Mouse (Mus musculus) CH12.LX (cell line): ENCODE data around the gene Il31ra. TPM values are rescaled to one million over a fixed set of nuclear protein-coding genes. Genes with fewer than 3 reads are reported as not detected.
A peak's percentile ranks its signal among the peaks of the same experiment; 100 is the strongest.

Experiments used
- DNase-seq: peaks from one replicate; pipeline ENCODE4 v3.0.0-alpha.2; 2013; ENCODE audit errors: extremely low read depth
- H3K27ac ChIP-seq: 2 replicates; pipeline ENCODE4 v1.5.1; 2012; ENCODE audit warnings: low read depth, mild to moderate bottlenecking, control low read depth, moderate library complexity; ENCODE audit not compliant: insufficient read depth
- H3K27me3 ChIP-seq: replicated peaks from 2 replicates; pipeline ENCODE3; 2012; ENCODE audit warnings: inconsistent platforms
- H3K36me3 ChIP-seq, 2 experiments: replicated peaks in 1 of 2; 2 replicates each; pipeline versions ENCODE3 to v1.6.1; 2012; ENCODE audit warnings: inconsistent platforms in 1 of 2, low read length in 1 of 2, mild to moderate bottlenecking in 1 of 2, mixed read lengths in 1 of 2, moderate library complexity in 1 of 2; ENCODE audit not compliant: control insufficient read depth in 1 of 2, insufficient read depth in 1 of 2
- H3K4me1 ChIP-seq, 2 experiments: 2 replicates each; pipeline ENCODE4 v1.6.1; 2012; ENCODE audit warnings: inconsistent platforms in 1 of 2, moderate library complexity in 1 of 2; ENCODE audit not compliant: insufficient read depth in 2 of 2, control insufficient read depth in 1 of 2
- H3K4me2 ChIP-seq: 2 replicates; pipeline ENCODE4 v1.6.1; 2012; ENCODE audit warnings: low read depth, mild to moderate bottlenecking, control low read depth; ENCODE audit not compliant: poor library complexity, insufficient read depth, severe bottlenecking
- H3K4me3 ChIP-seq, 3 experiments: fragments of 150-350 bp in 1 of 3; sonication (generic) in 1 of 3; replicated peaks in 1 of 3; 2 replicates each; pipeline versions ENCODE3 to v1.5.1; 2011 to 2012; ENCODE audit warnings: low read depth in 2 of 3, low read length in 2 of 3, mild to moderate bottlenecking in 2 of 3, moderate library complexity in 2 of 3, control low read depth in 1 of 3, improper control_type of control experiment in 1 of 3, inconsistent platforms in 1 of 3, mixed read lengths in 1 of 3; ENCODE audit not compliant: poor library complexity in 1 of 3
- H3K79me2 ChIP-seq: replicated peaks from 2 replicates; pipeline ENCODE4 v1.6.1; 2012; ENCODE audit warnings: mild to moderate bottlenecking, moderate library complexity; ENCODE audit not compliant: control insufficient read depth, poor library complexity, insufficient read depth, severe bottlenecking; ENCODE audit errors: extremely low read depth
- H3K9ac ChIP-seq: 2 replicates; pipeline ENCODE4 v1.6.1; 2012; ENCODE audit warnings: low read depth, mild to moderate bottlenecking, control low read depth, moderate library complexity; ENCODE audit not compliant: insufficient read depth
- H3K9me3 ChIP-seq: replicated peaks from 2 replicates; pipeline ENCODE3; 2012; ENCODE audit warnings: low read length, inconsistent platforms, mixed read lengths
- BHLHE40 ChIP-seq: IDR thresholded peaks from 2 replicates; pipeline ENCODE4 v1.6.1; 2011; ENCODE audit warnings: mild to moderate bottlenecking, low read depth, low read length, improper control_type of control experiment
- CHD2 ChIP-seq: IDR thresholded peaks from 2 replicates; pipeline ENCODE4 v1.6.1; 2011; ENCODE audit warnings: low read length, improper control_type of control experiment
- CTCF ChIP-seq, 2 experiments: IDR thresholded peaks in 1 of 2; conservative IDR thresholded peaks in 1 of 2; 2 replicates each; pipeline ENCODE4 v1.5.1; 2011 to 2012; ENCODE audit warnings: low read depth in 2 of 2, low read length in 2 of 2, improper control_type of control experiment in 1 of 2, inconsistent platforms in 1 of 2, mild to moderate bottlenecking in 1 of 2, moderate library complexity in 1 of 2
- E2F4 ChIP-seq: IDR thresholded peaks from 2 replicates; pipeline ENCODE4 v1.6.1; 2011; ENCODE audit warnings: low read depth, low read length, improper control_type of control experiment; ENCODE audit not compliant: insufficient replicate concordance
- ELF1 ChIP-seq: IDR thresholded peaks from 2 replicates; pipeline ENCODE4 v1.6.1; 2014; ENCODE audit warnings: low read depth, mild to moderate bottlenecking, inconsistent platforms, low read length, improper control_type of control experiment
- HCFC1 ChIP-seq: IDR thresholded peaks from 2 replicates; pipeline ENCODE4 v1.6.1; 2012; ENCODE audit warnings: low read depth, mild to moderate bottlenecking, inconsistent platforms, low read length, improper control_type of control experiment
- IRF4 ChIP-seq: IDR thresholded peaks from 2 replicates; pipeline ENCODE4 v1.6.1; 2014; ENCODE audit warnings: low read depth, mild to moderate bottlenecking, inconsistent platforms, low read length, improper control_type of control experiment
- JUND ChIP-seq: conservative IDR thresholded peaks from 2 replicates; pipeline ENCODE4 v1.6.1; 2011; ENCODE audit warnings: low read depth, low read length, improper control_type of control experiment
- KAT2A ChIP-seq: IDR thresholded peaks from 2 replicates; pipeline ENCODE4 v1.6.1; 2012; ENCODE audit warnings: low read length, improper control_type of control experiment, inconsistent platforms; ENCODE audit not compliant: insufficient replicate concordance
- MAFK ChIP-seq: IDR thresholded peaks from 2 replicates; pipeline ENCODE4 v1.6.1; 2011; ENCODE audit warnings: low read length, improper control_type of control experiment; ENCODE audit not compliant: insufficient replicate concordance
- MAX ChIP-seq: IDR thresholded peaks from 2 replicates; pipeline ENCODE4 v1.6.1; 2011; ENCODE audit warnings: low read length, improper control_type of control experiment
- MEF2A ChIP-seq: IDR thresholded peaks from 2 replicates; pipeline ENCODE4 v1.6.1; 2014; ENCODE audit warnings: low read depth, mild to moderate bottlenecking, inconsistent platforms, low read length, improper control_type of control experiment, borderline replicate concordance
- MXI1 ChIP-seq: IDR thresholded peaks from 2 replicates; pipeline ENCODE4 v1.6.1; 2011; ENCODE audit warnings: mild to moderate bottlenecking, low read depth, low read length, improper control_type of control experiment
- MYC ChIP-seq: IDR thresholded peaks from 2 replicates; pipeline ENCODE4 v1.6.1; 2011; ENCODE audit warnings: low read depth, mild to moderate bottlenecking, improper control_type of control experiment, low read length
- NELFE ChIP-seq: IDR thresholded peaks from 2 replicates; pipeline ENCODE4 v1.6.1; 2011; ENCODE audit warnings: low read depth, low read length, improper control_type of control experiment
- NRF1 ChIP-seq: IDR thresholded peaks from 2 replicates; pipeline ENCODE4 v1.6.1; 2014; ENCODE audit warnings: low read depth, mild to moderate bottlenecking, inconsistent platforms, low read length, improper control_type of control experiment, moderate library complexity
- POLR2A ChIP-seq: IDR thresholded peaks from 2 replicates; pipeline ENCODE4 v1.6.1; 2011; ENCODE audit warnings: low read depth, mild to moderate bottlenecking, improper control_type of control experiment, low read length
- POLR2AphosphoS2 ChIP-seq: IDR thresholded peaks from 2 replicates; pipeline ENCODE4 v1.6.1; 2011; ENCODE audit warnings: low read depth, low read length, improper control_type of control experiment
- RAD21 ChIP-seq: IDR thresholded peaks from 2 replicates; pipeline ENCODE4 v1.6.1; 2011; ENCODE audit warnings: low read depth, mild to moderate bottlenecking, low read length, improper control_type of control experiment, moderate library complexity
- RCOR1 ChIP-seq: conservative IDR thresholded peaks from 2 replicates; pipeline ENCODE4 v1.6.1; 2012; ENCODE audit warnings: low read depth, mild to moderate bottlenecking, inconsistent platforms, low read length, improper control_type of control experiment
- SMC3 ChIP-seq: IDR thresholded peaks from 2 replicates; pipeline ENCODE4 v1.6.1; 2011; ENCODE audit warnings: low read depth, low read length, improper control_type of control experiment
- TCF12 ChIP-seq: IDR thresholded peaks from 2 replicates; pipeline ENCODE4 v1.6.1; 2014; ENCODE audit warnings: low read depth, mild to moderate bottlenecking, inconsistent platforms, low read length, improper control_type of control experiment
- ZKSCAN1 ChIP-seq: IDR thresholded peaks from 2 replicates; pipeline ENCODE4 v1.6.1; 2012; ENCODE audit warnings: low read depth, inconsistent platforms, low read length, improper control_type of control experiment, borderline replicate concordance
- ZMIZ1 ChIP-seq: IDR thresholded peaks from 2 replicates; pipeline ENCODE4 v1.6.1; 2012; ENCODE audit warnings: low read depth, mild to moderate bottlenecking, inconsistent platforms, low read length, improper control_type of control experiment
- dilution Hi-C: fragments of 300-500 bp; cut with MboI; formaldehyde crosslinking; loops from 2 replicates; pipeline ENCODE4 v1.14.3; 2020; ENCODE audit warnings: low sequenced_read_pairs; ENCODE audit not compliant: extremely low pct_unique_long_range_greater_than_20kb, extremely low pct_ligation_motif_present
- in situ Hi-C: fragments of 300-500 bp; cut with MboI; formaldehyde crosslinking; loops from 3 replicates; pipeline ENCODE4 v1.14.3; 2019; ENCODE audit warnings: low sequenced_read_pairs, low pct_ligation_motif_present, low pct_unique_long_range_greater_than_20kb, mixed read lengths
- polyA plus RNA-seq: library from polyadenylated mRNA; unstranded; fragments of >175 nt; gene quantifications from 2 replicates; pipeline ENCODE4 v1.2.1, GENCODE M21; 2012; ENCODE audit warnings: low read depth; ENCODE audit not compliant: insufficient read length
- total RNA-seq, 2 experiments: library from RNA; depleted of rRNA; stranded (reverse); fragments of 300-350 nt in 1 of 2; fragments of >200 nt in 1 of 2; gene quantifications; 2 replicates each; pipeline ENCODE4 v1.2.3; 2012 to 2014

Gene Il31ra
- total and polyA plus RNA-seq, 3 experiments, result not detected

DNA sequence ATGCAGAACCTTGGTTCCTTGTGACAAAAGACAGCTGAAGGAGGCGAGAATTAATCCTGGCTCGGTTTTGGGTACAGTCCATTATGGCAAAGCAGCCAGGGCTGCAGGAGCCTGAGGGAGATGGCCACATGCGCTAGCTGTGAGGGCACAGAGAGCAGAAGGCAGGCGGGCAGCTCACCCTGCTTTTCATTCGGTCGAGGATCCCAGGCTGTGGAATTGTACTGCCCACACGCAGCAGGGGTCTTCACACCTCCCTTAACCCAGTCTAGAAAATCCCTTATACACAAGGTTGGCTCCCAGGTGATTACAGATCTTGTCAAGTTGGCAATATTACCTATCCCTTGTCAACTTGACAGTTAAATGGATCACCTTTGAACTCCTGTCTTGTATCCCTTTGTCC, 29.5 kb upstream of the Il31ra start:
- H3K79me2 ChIP-seq, result no peaks in the 10 kb centered on the region
- TF ChIP-seq KAT2A (no peak), IRF4 (no peak), CHD2 (no peak), RCOR1 (no peak)
- TF ChIP-seq, all 38 proteins: peak for 0
- Histone ChIP-seq H3K9ac (no peak overlapping the region), H3K27ac (no peak overlapping the region), H3K36me3 (no peaks in the 10 kb centered on the region), H3K4me2 (no peak overlapping the region), H3K4me1 (no peaks in the 10 kb centered on the region), H3K9me3 (no peaks in the 10 kb centered on the region), H3K4me3 (no peak overlapping the region), H3K27me3 (no peaks in the 10 kb centered on the region)
- in situ Hi-C loops, result no loop called here
- dilution Hi-C loops, result no loop called here
- DNase-seq, result no peak

DNA sequence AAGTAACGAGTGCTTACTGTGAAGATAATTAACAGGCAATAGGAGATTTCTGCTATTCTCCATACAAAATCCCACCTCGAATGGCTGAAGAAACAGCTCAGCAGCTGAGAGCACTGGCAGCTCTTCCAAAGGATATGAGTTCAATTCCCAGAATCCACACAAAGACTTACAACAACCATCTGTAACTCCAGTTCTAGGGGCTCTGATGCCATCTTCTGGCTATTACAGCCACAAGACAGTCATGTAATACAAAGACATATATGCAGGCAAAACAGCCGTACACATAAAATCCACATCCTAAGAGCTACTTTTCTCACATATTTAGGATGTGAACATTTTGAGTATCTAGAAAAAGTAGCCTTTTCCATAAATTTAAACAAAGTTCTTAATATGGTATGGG, 27.4 kb upstream of the Il31ra start:
- H3K79me2 ChIP-seq, result no peaks in the 10 kb centered on the region
- no peak overlapping the region for H3K4me3 ChIP-seq
- TF ChIP-seq BHLHE40 (no peak), MEF2A (no peak), RAD21 (peak; percentile 61), SMC3 (peak; percentile 41), CTCF (conservative IDR thresholded peaks at IDR 0.05 in 1 of 2, IDR thresholded peaks at IDR 0.05 in 1 of 2; ENCODE audit: low read depth in 2 of 2, low read length in 2 of 2) (peak in 1 of 2 experiments; percentile 55; a peak in 2 of 4 replicates), POLR2A (no peak)
- no peak overlapping the region for H3K9ac ChIP-seq
- no peak for DNase-seq
- H3K27ac ChIP-seq, result no peak overlapping the region
- H3K4me1 ChIP-seq, result no peaks in the 10 kb centered on the region
- H3K4me2 ChIP-seq, result no peak overlapping the region
- in situ Hi-C loops, result no loop called here
- no peaks in the 10 kb centered on the region for H3K36me3 ChIP-seq
- no peaks in the 10 kb centered on the region for H3K9me3 ChIP-seq
- dilution Hi-C loops, result no loop called here
- H3K27me3 ChIP-seq, result no peaks in the 10 kb centered on the region

DNA sequence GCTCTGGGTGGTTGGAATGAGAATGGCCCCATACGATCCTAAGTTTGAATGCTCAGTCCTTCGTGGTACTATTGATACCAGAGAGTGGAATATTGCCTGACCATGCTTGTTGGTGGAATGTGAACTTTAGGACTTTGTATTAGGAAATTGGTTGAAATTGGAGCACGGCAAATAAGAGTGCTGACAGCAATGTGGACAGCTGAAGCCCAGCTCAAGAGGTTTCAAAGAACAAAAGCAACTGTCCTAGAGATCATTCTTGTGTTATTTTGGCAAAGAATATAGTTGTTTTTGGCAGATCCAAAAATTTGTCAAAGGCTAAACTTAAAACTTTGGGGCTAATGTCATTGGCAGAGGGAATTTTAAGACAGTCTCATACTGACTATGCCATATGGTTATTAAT, 14.4 kb upstream of the Il31ra start:
- Histone ChIP-seq H3K4me1 (peaks cover 0 to 4% of the 10 kb centered on the region in 2 experiments; a peak in 2 of 4 replicates), H3K9ac (no peak overlapping the region), H3K9me3 (no peaks in the 10 kb centered on the region), H3K4me3 (no peak overlapping the region), H3K27me3 (no peaks in the 10 kb centered on the region), H3K27ac (no peak overlapping the region), H3K4me2 (no peak overlapping the region), H3K36me3 (no peaks in the 10 kb centered on the region), H3K79me2 (no peaks in the 10 kb centered on the region)
- in situ Hi-C loops (loop anchor here (10.0 kb wide), 1 partner anchor 54 kb away; no protein-coding TSS in a partner anchor), dilution Hi-C loops (no loop called here)
- TF ChIP-seq KAT2A, result no peak
- no peak for TF ChIP-seq ELF1
- no peak for TF ChIP-seq MAFK
- TF ChIP-seq NELFE, result no peak
- TF ChIP-seq POLR2AphosphoS2, result no peak
- TF ChIP-seq RAD21, result no peak
- TF ChIP-seq ZMIZ1, result no peak
- no peak for TF ChIP-seq TCF12
- no peak for TF ChIP-seq MXI1
- no peak for TF ChIP-seq E2F4
- TF ChIP-seq MAX, result no peak
- no peak for TF ChIP-seq MYC
- TF ChIP-seq CHD2, result no peak
- TF ChIP-seq ZKSCAN1, result no peak
- TF ChIP-seq NRF1, result no peak
- no peak for TF ChIP-seq JUND
- TF ChIP-seq POLR2A, result no peak
- TF ChIP-seq HCFC1, result no peak
- DNase-seq, result no peak
